Mouse (Mus musculus): Measurements from ENCODE around the gene Smg1. TPM values are rescaled to one million over a fixed set of nuclear protein-coding genes. Genes with fewer than 3 reads are reported as not detected.

The Smg1 gene
- total and polyA plus RNA-seq, 3 experiments = 16.1 to 35.0 (median 29.2) TPM

- no peaks in the 10 kb centered on the region for H3K36me3 ChIP-seq (replicated peaks in 1 of 2; ENCODE audit: control insufficient read depth in 1 of 2, insufficient read depth in 1 of 2, low read length in 1 of 2)
- no peak for TF ChIP-seq ZKSCAN1 (IDR thresholded peaks at IDR 0.05; ENCODE audit: borderline replicate concordance, low read depth, low read length)
- TF ChIP-seq PAX5 (IDR thresholded peaks at IDR 0.05; ENCODE audit: low read length) = no peak
- no peak for TF ChIP-seq CHD2 (IDR thresholded peaks at IDR 0.05; ENCODE audit: low read length)
- no peak for TF ChIP-seq ZMIZ1 (IDR thresholded peaks at IDR 0.05; ENCODE audit: low read depth, low read length)
- no peak for TF ChIP-seq GABPA (IDR thresholded peaks at IDR 0.05; ENCODE audit: insufficient replicate concordance, low read depth, low read length)
- no peak for TF ChIP-seq CHD1 (IDR thresholded peaks at IDR 0.05; ENCODE audit: low read depth, low read length)
- TF ChIP-seq MYC (IDR thresholded peaks at IDR 0.05; ENCODE audit: low read depth, low read length) = no peak
- TF ChIP-seq NELFE (IDR thresholded peaks at IDR 0.05; ENCODE audit: low read depth, low read length) = no peak
- no peak for TF ChIP-seq USF2 (conservative IDR thresholded peaks at IDR 0.05; ENCODE audit: low read depth, low read length)
- TF ChIP-seq SMC3 (IDR thresholded peaks at IDR 0.05; ENCODE audit: low read depth, low read length) = no peak
- no peak for TF ChIP-seq MAZ (IDR thresholded peaks at IDR 0.05; ENCODE audit: low read depth, low read length)
- no peak for TF ChIP-seq JUND (conservative IDR thresholded peaks at IDR 0.05; ENCODE audit: low read depth, low read length)
- H3K27ac ChIP-seq (ENCODE audit: insufficient read depth, low read depth) = no peak overlapping the region
- dilution Hi-C loops (cut with MboI; ENCODE audit: extremely low pct_ligation_motif_present, extremely low pct_unique_long_range_greater_than_20kb, low sequenced_read_pairs) = no loop called here
- no peak overlapping the region for H3K4me2 ChIP-seq (ENCODE audit: insufficient read depth, low read depth, poor library complexity, severe bottlenecking)
- in situ Hi-C loops (cut with MboI; ENCODE audit: low pct_ligation_motif_present, low pct_unique_long_range_greater_than_20kb, low sequenced_read_pairs) = no loop called here
- no peak for DNase-seq (ENCODE audit: extremely low read depth)
- peaks cover 8 to 26% of the 10 kb centered on the region in 2 experiments for H3K4me1 ChIP-seq (ENCODE audit: control insufficient read depth in 1 of 2, insufficient read depth in 2 of 2)
- no peak overlapping the region for H3K4me3 ChIP-seq (replicated peaks in 1 of 3; ENCODE audit: low read depth in 2 of 3, low read length in 2 of 3, poor library complexity in 1 of 3)
- H3K9me3 ChIP-seq (replicated peaks; ENCODE audit: low read length) = no peaks in the 10 kb centered on the region
- no peaks in the 10 kb centered on the region for H3K27me3 ChIP-seq (replicated peaks)
- H3K79me2 ChIP-seq (replicated peaks; ENCODE audit: control insufficient read depth, extremely low read depth, insufficient read depth, poor library complexity, severe bottlenecking) = no peaks in the 10 kb centered on the region
- H3K9ac ChIP-seq (ENCODE audit: insufficient read depth, low read depth) = no peak overlapping the region
Observed at GRCm38 (mm10) chr7:118250482-118251160, 7.2 kb upstream of the Smg1 start.

- in situ Hi-C loops (cut with MboI; ENCODE audit: low pct_ligation_motif_present, low pct_unique_long_range_greater_than_20kb, low sequenced_read_pairs) = no loop called here
- dilution Hi-C loops (cut with MboI; ENCODE audit: extremely low pct_ligation_motif_present, extremely low pct_unique_long_range_greater_than_20kb, low sequenced_read_pairs) = no loop called here
- Histone ChIP-seq H3K4me2 (ENCODE audit: insufficient read depth, low read depth, poor library complexity, severe bottlenecking) (no peak overlapping the region), H3K9me3 (replicated peaks; ENCODE audit: low read length) (peaks cover 5% of the 10 kb centered on the region), H3K4me1 (ENCODE audit: control insufficient read depth in 1 of 2, insufficient read depth in 2 of 2) (peaks cover 8 to 28% of the 10 kb centered on the region in 2 experiments), H3K79me2 (replicated peaks; ENCODE audit: control insufficient read depth, extremely low read depth, insufficient read depth, poor library complexity, severe bottlenecking) (no peaks in the 10 kb centered on the region), H3K27me3 (replicated peaks) (no peaks in the 10 kb centered on the region), H3K9ac (ENCODE audit: insufficient read depth, low read depth) (no peak overlapping the region), H3K4me3 (replicated peaks in 1 of 3; ENCODE audit: low read depth in 2 of 3, low read length in 2 of 3, poor library complexity in 1 of 3) (no peak overlapping the region), H3K27ac (ENCODE audit: insufficient read depth, low read depth) (no peak overlapping the region), H3K36me3 (replicated peaks in 1 of 2; ENCODE audit: control insufficient read depth in 1 of 2, insufficient read depth in 1 of 2, low read length in 1 of 2) (no peaks in the 10 kb centered on the region)
- TF ChIP-seq JUND (conservative IDR thresholded peaks at IDR 0.05; ENCODE audit: low read depth, low read length) (no peak), BHLHE40 (IDR thresholded peaks at IDR 0.05; ENCODE audit: low read depth, low read length) (no peak), ZKSCAN1 (IDR thresholded peaks at IDR 0.05; ENCODE audit: borderline replicate concordance, low read depth, low read length) (no peak), SMC3 (IDR thresholded peaks at IDR 0.05; ENCODE audit: low read depth, low read length) (no peak)
- no peak for DNase-seq (ENCODE audit: extremely low read depth)
Observed at GRCm38 (mm10) chr7:118249563-118249962, 6.1 kb upstream of the Smg1 start.
